Mouse (Mus musculus) embryonic facial prominence, embryonic 11.5 days (tissue): ENCODE measurements around the gene Psd4. TPM values are rescaled to one million over a fixed set of nuclear protein-coding genes. Genes with fewer than 3 reads are reported as not detected.

Source experiments
- ATAC-seq: fragments of 200-750 bp; cut with Nextera tagmentation; replicated peaks from 2 replicates; pipeline ENCODE4 v1.8.0; 2017; ENCODE audit warnings: low read depth; ENCODE audit not compliant: insufficient number of reproducible peaks, low FRiP score, low TSS enrichment
- DNase-seq: peaks from one replicate; pipeline ENCODE4 v3.0.0-alpha.2; 2015; ENCODE audit warnings: low spot score
- H3K27ac ChIP-seq: fragments of 300-500 bp; sonication (generic); replicated peaks from 2 replicates; pipeline ENCODE4 v1.5.1; 2014; ENCODE audit warnings: mild to moderate bottlenecking, low read depth, low read length, control low read depth
- H3K27me3 ChIP-seq: fragments of 300-500 bp; sonication (generic); 2 replicates; pipeline ENCODE4 v1.6.1; 2014; ENCODE audit warnings: mild to moderate bottlenecking, low read length, moderate library complexity, mixed read lengths; ENCODE audit not compliant: control insufficient read depth, insufficient read depth
- H3K36me3 ChIP-seq: fragments of 300-500 bp; sonication (generic); replicated peaks from 2 replicates; pipeline ENCODE4 v1.6.1; 2014; ENCODE audit warnings: low read depth, mild to moderate bottlenecking, low read length, moderate library complexity, mixed read lengths; ENCODE audit not compliant: control insufficient read depth, insufficient read depth
- H3K4me1 ChIP-seq: fragments of 300-500 bp; sonication (generic); 2 replicates; pipeline ENCODE4 v1.6.1; 2014; ENCODE audit warnings: low read length, mixed read lengths; ENCODE audit not compliant: control insufficient read depth, insufficient read depth
- H3K4me2 ChIP-seq: fragments of 300-500 bp; sonication (generic); 2 replicates; pipeline ENCODE4 v1.6.1; 2014; ENCODE audit warnings: low read depth, mild to moderate bottlenecking, control low read depth, low read length, moderate library complexity
- H3K4me3 ChIP-seq: fragments of 300-500 bp; sonication (generic); 2 replicates; pipeline ENCODE4 v1.5.1; 2014; ENCODE audit warnings: low read depth, low read length, control low read depth
- H3K9ac ChIP-seq: fragments of 300-500 bp; sonication (generic); replicated peaks from 2 replicates; pipeline ENCODE4 v1.6.1; 2014; ENCODE audit warnings: mild to moderate bottlenecking, control low read depth, low read length
- H3K9me3 ChIP-seq: fragments of 300-500 bp; sonication (generic); replicated peaks from 2 replicates; pipeline ENCODE4 v1.6.1; 2016; ENCODE audit warnings: mild to moderate bottlenecking, low read length, inconsistent platforms, mixed read lengths; ENCODE audit not compliant: control insufficient read depth
- WGBS: fragments of 180-500 bp; shearing (Covaris S2); extraction: QIAGEN DNeasy Blood & Tissue Kit; methylation state at CpG from one replicate; pipeline ENCODE4 v1.1.7; 2014; 5-methylcytosine and 5-hydroxymethylcytosine counted together
- polyA plus RNA-seq: library from polyadenylated mRNA; unstranded; fragments of >200 nt; fragmentation: Nextera tagmentation; extraction: Ambion mirVana; gene quantifications from 2 replicates; pipeline ENCODE4 v1.2.1, GENCODE M21; 2014

Gene Psd4
- polyA plus RNA-seq = 1.3 and 1.6 TPM in 2 replicates

- Histone ChIP-seq H3K9ac (peak within 1 kb of the TSS; percentile 34), H3K9me3 (no peaks in the 10 kb centered on the region), H3K4me2 (peak within 1 kb of the TSS; percentile 71), H3K27ac (no peak within 1 kb of the TSS), H3K36me3 (no peaks in the 10 kb centered on the region), H3K27me3 (no peaks in the 10 kb centered on the region), H3K4me1 (no peaks in the 10 kb centered on the region), H3K4me3 (peak within 1 kb of the TSS; percentile 22)
- DNase-seq = peak; percentile 63
- peak; percentile 92 for ATAC-seq
- WGBS = 3% methylated on average over 47 of the region's 47 CpGs
Measured at GRCm38 (mm10) chr2:24367030-24367894, at the start of gene Psd4. Psd4 (plus strand) TSS chr2:24367580.

GRCm38 (mm10) chr2:24317919-24318598 is 49.3 kb upstream of the Psd4 start:
- 78% methylated on average over 4 of the region's 4 CpGs for WGBS
- no peak overlapping the region for H3K4me2 ChIP-seq

GRCm38 (mm10) chr2:24335333-24335732 is 32.0 kb upstream of the Psd4 start:
- Histone ChIP-seq H3K4me3 (no peak overlapping the region), H3K4me1 (no peaks in the 10 kb centered on the region), H3K36me3 (no peaks in the 10 kb centered on the region), H3K9me3 (no peaks in the 10 kb centered on the region), H3K9ac (no peak overlapping the region), H3K4me2 (no peak overlapping the region), H3K27me3 (no peaks in the 10 kb centered on the region), H3K27ac (no peak overlapping the region)
- no peak for DNase-seq
- ATAC-seq = no peak
- WGBS = 49% methylated on average over 3 of the region's 3 CpGs

More at GRCm38 (mm10) chr2:24317919-24318598, 49.3 kb upstream of the Psd4 start:
- H3K27ac ChIP-seq = no peak overlapping the region
- H3K36me3 ChIP-seq = no peaks in the 10 kb centered on the region
- H3K4me1 ChIP-seq = no peaks in the 10 kb centered on the region
- H3K4me3 ChIP-seq = no peak overlapping the region
- ATAC-seq (no peak), DNase-seq (no peak)
- no peaks in the 10 kb centered on the region for H3K9me3 ChIP-seq
- H3K9ac ChIP-seq = no peak overlapping the region
- H3K27me3 ChIP-seq = no peaks in the 10 kb centered on the region

DNA sequence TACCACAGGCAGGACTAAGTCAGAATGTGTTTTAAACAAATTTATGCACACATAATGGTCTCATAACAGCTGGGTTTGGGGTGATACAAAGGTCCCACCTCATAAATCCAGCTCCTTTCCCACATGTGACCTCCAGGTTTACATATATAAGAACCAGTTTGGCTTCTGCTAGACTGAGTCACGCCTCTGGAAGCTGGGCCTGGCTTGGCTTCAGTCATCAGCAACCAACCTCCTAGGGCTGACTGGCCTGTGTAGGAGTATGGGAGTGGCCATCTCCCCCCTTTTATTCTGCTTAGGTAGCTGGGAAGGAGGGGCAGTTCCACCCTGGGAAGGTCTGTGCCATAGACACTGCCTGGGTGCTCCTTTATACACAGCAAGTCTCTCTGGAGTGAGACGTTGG is 30.8 kb upstream of the Psd4 start, which contains the start of gene Il1rn:
Gene Il1rn (plus strand): TSS at position 309 of the 400 bp plus-strand sequence.
- no peaks in the 10 kb centered on the region for H3K4me1 ChIP-seq
- no peaks in the 10 kb centered on the region for H3K27me3 ChIP-seq
- H3K4me3 ChIP-seq = no peak within 1 kb of the TSS
- H3K9ac ChIP-seq = no peak within 1 kb of the TSS
- 70% methylated on average over 2 of the region's 2 CpGs for WGBS
- DNase-seq (no peak), ATAC-seq (no peak)
- H3K36me3 ChIP-seq = no peaks in the 10 kb centered on the region
- no peak within 1 kb of the TSS for H3K27ac ChIP-seq
- H3K9me3 ChIP-seq = no peaks in the 10 kb centered on the region
- H3K4me2 ChIP-seq = no peak within 1 kb of the TSS

DNA sequence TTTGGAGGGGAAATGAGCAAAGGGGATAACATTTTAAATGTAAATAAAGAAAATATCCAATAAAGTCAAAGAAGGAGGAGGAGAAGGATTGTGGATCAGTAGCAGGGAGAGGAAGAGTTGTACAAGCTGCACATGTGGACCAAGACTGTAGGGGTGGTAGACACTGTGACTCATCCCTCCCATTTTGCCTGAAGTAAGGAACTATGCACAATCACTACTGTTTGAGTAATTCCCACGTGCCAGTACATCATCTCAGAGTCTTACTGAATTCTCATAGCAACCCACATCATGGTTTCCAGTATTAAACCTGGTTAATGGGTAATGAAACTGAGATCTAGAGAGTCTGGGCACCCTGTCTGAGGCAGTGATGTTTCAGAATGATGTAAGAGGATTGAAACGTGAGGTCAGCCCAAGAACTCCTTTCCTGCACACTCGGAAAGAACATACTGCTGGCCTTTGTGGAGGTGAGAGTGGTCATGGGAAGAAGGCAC is 25.9 kb upstream of the Psd4 start:
- no peak for DNase-seq

DNA sequence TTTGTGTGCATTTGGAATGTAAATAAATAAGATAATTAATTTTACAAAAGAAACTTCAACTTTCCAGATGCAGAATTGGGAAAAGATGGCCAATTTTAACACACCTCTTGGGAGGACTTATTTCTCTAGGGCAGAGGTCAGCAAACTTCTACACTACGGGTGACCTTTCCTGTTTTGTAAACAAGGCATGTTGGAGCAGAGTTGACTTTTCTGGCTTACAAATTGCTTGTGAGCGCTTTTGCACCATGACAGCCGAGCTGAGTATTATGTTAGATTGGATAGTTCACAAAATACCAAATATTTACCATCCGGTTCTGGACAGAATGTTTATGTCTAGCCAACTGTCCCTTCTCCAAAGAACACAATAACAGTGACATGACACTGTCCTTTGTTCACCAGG is 22.8 kb upstream of the Psd4 start:
- no peak overlapping the region for H3K4me3 ChIP-seq
- H3K27me3 ChIP-seq = no peaks in the 10 kb centered on the region
- DNase-seq (no peak), ATAC-seq (no peak)
- no peaks in the 10 kb centered on the region for H3K36me3 ChIP-seq
- no peaks in the 10 kb centered on the region for H3K9me3 ChIP-seq
- no peak overlapping the region for H3K27ac ChIP-seq
- H3K4me1 ChIP-seq = no peaks in the 10 kb centered on the region
- WGBS = 70% methylated on average over 4 of the region's 4 CpGs
- no peak overlapping the region for H3K9ac ChIP-seq
- no peak overlapping the region for H3K4me2 ChIP-seq

More for the DNA sequence above, 25.9 kb upstream of the Psd4 start:
- no peak overlapping the region for H3K9ac ChIP-seq
- H3K27ac ChIP-seq = no peak overlapping the region
- no peaks in the 10 kb centered on the region for H3K36me3 ChIP-seq
- no peaks in the 10 kb centered on the region for H3K9me3 ChIP-seq
- no peak overlapping the region for H3K4me2 ChIP-seq
- no peak overlapping the region for H3K4me3 ChIP-seq
- no peaks in the 10 kb centered on the region for H3K4me1 ChIP-seq
- no peaks in the 10 kb centered on the region for H3K27me3 ChIP-seq
- ATAC-seq = no peak
- WGBS = 65% methylated on average over 3 of the region's 3 CpGs

DNA sequence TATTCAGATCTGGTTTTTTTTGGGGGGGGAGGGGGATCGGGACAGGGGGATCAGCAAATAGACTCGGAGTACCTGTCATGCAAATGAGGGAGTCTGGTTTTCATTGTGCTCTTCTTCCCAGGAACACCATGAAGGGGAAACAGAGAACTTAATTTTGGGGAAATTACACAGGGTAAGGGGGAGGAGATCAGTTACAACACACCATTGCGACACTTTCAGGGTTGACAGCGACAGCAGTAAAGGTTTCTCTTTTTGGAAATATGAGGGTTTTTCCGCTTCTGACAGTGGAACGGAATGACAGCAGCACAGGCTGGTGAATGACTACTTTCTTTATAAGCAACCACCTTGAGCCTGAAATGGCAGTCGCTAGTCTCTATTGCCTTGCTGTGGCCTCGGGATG is 22.3 kb upstream of the Psd4 start:
- no peak overlapping the region for H3K4me2 ChIP-seq
- H3K4me1 ChIP-seq = no peaks in the 10 kb centered on the region
- H3K36me3 ChIP-seq = no peaks in the 10 kb centered on the region
- no peak for ATAC-seq
- H3K9ac ChIP-seq = no peak overlapping the region
- H3K9me3 ChIP-seq = no peaks in the 10 kb centered on the region
- no peak for DNase-seq
- H3K4me3 ChIP-seq = no peak overlapping the region
- no peak overlapping the region for H3K27ac ChIP-seq
- no peaks in the 10 kb centered on the region for H3K27me3 ChIP-seq
- WGBS = 68% methylated on average over 8 of the region's 8 CpGs

DNA sequence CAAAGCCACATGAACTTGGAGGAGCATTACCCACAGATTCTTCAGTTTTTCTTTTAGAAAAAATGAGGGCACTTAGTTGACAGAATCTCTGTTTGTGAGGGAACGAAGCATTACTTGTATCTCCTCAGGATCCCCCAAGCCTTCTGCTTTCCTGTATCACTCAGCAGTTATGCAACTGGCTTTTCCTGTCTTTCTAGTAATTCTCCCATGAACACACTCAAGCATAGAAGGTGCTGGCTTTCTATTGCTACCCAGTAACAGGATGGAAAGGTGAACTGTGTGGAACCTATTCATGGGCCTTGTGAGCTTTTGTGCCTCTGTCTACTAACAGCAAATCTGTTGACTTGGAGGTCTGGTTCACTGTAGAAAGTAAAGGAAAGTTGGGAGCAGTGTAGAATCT is 19.5 kb upstream of the Psd4 start:
- no peak overlapping the region for H3K4me3 ChIP-seq
- 92% methylated on average over 1 of the region's 1 CpGs for WGBS
- no peaks in the 10 kb centered on the region for H3K27me3 ChIP-seq
- no peaks in the 10 kb centered on the region for H3K4me1 ChIP-seq
- no peak overlapping the region for H3K4me2 ChIP-seq
- H3K9me3 ChIP-seq = no peaks in the 10 kb centered on the region
- no peak for DNase-seq
- no peak for ATAC-seq
- no peak overlapping the region for H3K9ac ChIP-seq
- H3K36me3 ChIP-seq = no peaks in the 10 kb centered on the region
- no peak overlapping the region for H3K27ac ChIP-seq
